Mouse (Mus musculus) midbrain, embryonic 11.5 days (tissue): ENCODE results near the gene Egfl7. TPM values are rescaled to one million over a fixed set of nuclear protein-coding genes. Genes with fewer than 3 reads are reported as not detected.

Experiments
- ATAC-seq: fragments of 200-750 bp; cut with Nextera tagmentation; 2 replicates; pipeline ENCODE4 v1.8.0; 2017; ENCODE audit warnings: moderate TSS enrichment, moderate library complexity; ENCODE audit not compliant: low FRiP score
- DNase-seq: peaks from one replicate; pipeline ENCODE4 v3.0.0; 2015; ENCODE audit warnings: low spot score; ENCODE audit errors: missing footprints
- H3K27ac ChIP-seq: fragments of 300-500 bp; sonication (generic); 2 replicates; pipeline ENCODE4 v1.5.1; 2014; ENCODE audit warnings: low read depth, low read length
- H3K27me3 ChIP-seq: fragments of 300-500 bp; sonication (generic); 2 replicates; pipeline ENCODE4 v1.6.1; 2014; ENCODE audit warnings: mild to moderate bottlenecking, low read length, moderate library complexity, mixed read lengths; ENCODE audit not compliant: control insufficient read depth, insufficient read depth
- H3K36me3 ChIP-seq: fragments of 300-500 bp; sonication (generic); 2 replicates; pipeline ENCODE4 v1.6.1; 2014; ENCODE audit warnings: mild to moderate bottlenecking, low read length, moderate library complexity, mixed read lengths; ENCODE audit not compliant: control insufficient read depth, insufficient read depth
- H3K4me1 ChIP-seq: fragments of 300-500 bp; sonication (generic); 2 replicates; pipeline ENCODE4 v1.6.1; 2014; ENCODE audit warnings: low read length; ENCODE audit not compliant: control insufficient read depth, insufficient read depth
- H3K4me2 ChIP-seq: fragments of 300-500 bp; sonication (generic); 2 replicates; pipeline ENCODE4 v1.6.1; 2014; ENCODE audit warnings: mild to moderate bottlenecking, moderate library complexity
- H3K4me3 ChIP-seq: fragments of 300-500 bp; sonication (generic); 2 replicates; pipeline ENCODE4 v1.5.1; 2014; ENCODE audit warnings: low read depth, low read length
- H3K9ac ChIP-seq: fragments of 300-500 bp; sonication (generic); 2 replicates; pipeline ENCODE4 v1.6.1; 2014; ENCODE audit warnings: low read length
- H3K9me3 ChIP-seq: fragments of 300-500 bp; sonication (generic); 2 replicates; pipeline ENCODE4 v1.6.1; 2016; ENCODE audit warnings: low read length; ENCODE audit not compliant: control insufficient read depth
- WGBS: fragments of 180-500 bp; shearing (Covaris S2); extraction: QIAGEN DNeasy Blood & Tissue Kit; methylation state at CpG from one replicate; pipeline ENCODE4 v1.1.7; 2014; 5-methylcytosine and 5-hydroxymethylcytosine counted together
- microRNA counts: library from miRNA; unstranded; fragments of <30 nt; microRNA quantifications from one replicate; lab custom pipeline; 2015
- microRNA-seq: library from miRNA; unstranded; fragments of <30 nt; microRNA quantifications from one replicate; pipeline ENCODE4, GENCODE M21; 2017
- polyA plus RNA-seq: library from polyadenylated mRNA; unstranded; fragments of >200 nt; fragmentation: Nextera tagmentation; extraction: Ambion mirVana; gene quantifications from 2 replicates; pipeline ENCODE4 v1.2.1, GENCODE M21; 2014

Egfl7 gene
- polyA plus RNA-seq, 1 experiment from 2014 or later = 58.3 TPM

GRCm38 (mm10) chr2:26641006-26641647, 61.3 kb downstream of the Egfl7 start:
- H3K4me3 ChIP-seq = no peak overlapping the region
- peaks cover 16% of the 10 kb centered on the region for H3K4me1 ChIP-seq
- no peaks in the 10 kb centered on the region for H3K9me3 ChIP-seq
- H3K36me3 ChIP-seq = peaks cover 16% of the 10 kb centered on the region; the same call in 1 of the 2 replicates
- no peak overlapping the region for H3K27ac ChIP-seq
- no peak for DNase-seq
- WGBS = 85% methylated on average over 7 of the region's 7 CpGs
- no peak overlapping the region for H3K4me2 ChIP-seq
- no peak for ATAC-seq
- no peak overlapping the region; the same call in 1 of the 2 replicates for H3K9ac ChIP-seq
- H3K27me3 ChIP-seq = no peaks in the 10 kb centered on the region

MicroRNA genes within 50 kb of the gene (microRNA counts, 519-probe panel; counts per million panel counts)
- microRNA mmu-miR-126-3p (lab: Ali Mortazavi, UCI) (7,254 counts per million, percentile 94 among the panel's probes with 10 or more counts), microRNA mmu-miR-126-5p (lab: Ali Mortazavi, UCI) (5,066 counts per million, percentile 55 among the panel's probes with 10 or more counts)

Small RNA genes lying within 50 kb of the gene (microRNA-seq; reads per million reads assigned to microRNA genes)
- gene Mir126a = 0.57 reads per million
- gene Mir126b = not detected

Other genes starting within 250 kb of the Egfl7 start
- gene Dnlz, start 227.9 kb upstream of the Egfl7 start, polyA plus RNA-seq = 29.5 and 35.0 TPM in 2 replicates
- gene Card9, start 219.1 kb upstream of the Egfl7 start, polyA plus RNA-seq = 0.99 and 1.1 TPM in 2 replicates
- 22.3 and 22.5 TPM in 2 replicates for gene Snapc4, start 199.4 kb upstream of the Egfl7 start, polyA plus RNA-seq
- 115 and 119 TPM in 2 replicates for gene Entr1, start 190.7 kb upstream of the Egfl7 start, polyA plus RNA-seq
- 110 and 118 TPM in 2 replicates for gene Pmpca, start 190.7 kb upstream of the Egfl7 start, polyA plus RNA-seq
- gene Inpp5e, start 170.8 kb upstream of the Egfl7 start, polyA plus RNA-seq = 21.5 and 23.3 TPM in 2 replicates
- gene Sec16a, start 134.8 kb upstream of the Egfl7 start, polyA plus RNA-seq = 28.2 and 29.8 TPM in 2 replicates
- gene Notch1, start 63.4 kb upstream of the Egfl7 start, polyA plus RNA-seq = 40.8 and 47.5 TPM in 2 replicates
- gene Gm20532, start 6.6 kb downstream of the Egfl7 start, polyA plus RNA-seq = not detected in 2 replicates
- 8.2 TPM in 2 replicates for gene Agpat2, start 24.4 kb downstream of the Egfl7 start, polyA plus RNA-seq
- gene Fam69b, start 48.4 kb downstream of the Egfl7 start, polyA plus RNA-seq = 42.9 and 47.4 TPM in 2 replicates
- gene Lcn4, start 91.3 kb downstream of the Egfl7 start, polyA plus RNA-seq = not detected in 2 replicates